Mouse (Mus musculus) small intestine, adult 2 months (tissue): ENCODE data around the gene Armcx5. TPM values are rescaled to one million over a fixed set of nuclear protein-coding genes. Genes with fewer than 3 reads are reported as not detected.
"Not testable (repeated sequence)": the region's sequence is repeated elsewhere in the genome, so short reads cannot be mapped to it uniquely, and the experiment has no call there.

ENCODE experiments used
- H3K27ac ChIP-seq: fragments of 200-500 bp; 2 replicates; pipeline ENCODE4 v1.5.1; 2012; ENCODE audit warnings: low read depth, low read length, control low read depth, inconsistent platforms; ENCODE audit not compliant: insufficient read depth
- H3K27me3 ChIP-seq: fragments of 200-500 bp; 2 replicates; pipeline ENCODE4 v1.6.1; 2012; ENCODE audit warnings: mild to moderate bottlenecking, moderate library complexity, low read length, inconsistent platforms; ENCODE audit not compliant: control insufficient read depth, insufficient read depth
- H3K36me3 ChIP-seq: fragments of 200-500 bp; 2 replicates; pipeline ENCODE4 v1.6.1; 2012; ENCODE audit warnings: mild to moderate bottlenecking, low read length, control low read depth, inconsistent platforms; ENCODE audit not compliant: control insufficient read depth, insufficient read depth
- H3K4me1 ChIP-seq: fragments of 200-500 bp; 2 replicates; pipeline ENCODE4 v1.6.1; 2012; ENCODE audit warnings: low read length, inconsistent platforms, mixed read lengths; ENCODE audit not compliant: control insufficient read depth, insufficient read depth, insufficient read length
- H3K4me3 ChIP-seq: fragments of 200-500 bp; 2 replicates; pipeline ENCODE4 v1.5.1; 2012; ENCODE audit warnings: low read depth, mild to moderate bottlenecking, control low read depth, inconsistent platforms, low read length, moderate library complexity
- CTCF ChIP-seq: fragments of 200-500 bp; IDR thresholded peaks from 2 replicates; pipeline ENCODE4 v1.5.1; 2012; ENCODE audit warnings: low read depth, mild to moderate bottlenecking, control low read depth, inconsistent platforms, low read length, moderate library complexity, mixed read lengths; ENCODE audit not compliant: insufficient replicate concordance, insufficient read length; ENCODE audit errors: extremely low read depth
- POLR2A ChIP-seq: fragments of 200-500 bp; IDR thresholded peaks from 2 replicates; pipeline ENCODE4 v1.6.1; 2012; ENCODE audit warnings: low read depth, mild to moderate bottlenecking, control low read depth, inconsistent platforms, low read length, moderate library complexity
- WGBS: fragments of 180-500 bp; shearing (Covaris S2); methylation state at CpG from one replicate; pipeline ENCODE4 v1.1.7; 2018; 5-methylcytosine and 5-hydroxymethylcytosine counted together
- polyA plus RNA-seq: library from polyadenylated mRNA; depleted of rRNA; stranded (reverse); fragments of >200 nt; gene quantifications from 2 replicates; pipeline ENCODE4 v1.2.3, GENCODE M21; 2012; rRNA removed

Armcx5 gene
- polyA plus RNA-seq, 1 experiment = not detected

DNA sequence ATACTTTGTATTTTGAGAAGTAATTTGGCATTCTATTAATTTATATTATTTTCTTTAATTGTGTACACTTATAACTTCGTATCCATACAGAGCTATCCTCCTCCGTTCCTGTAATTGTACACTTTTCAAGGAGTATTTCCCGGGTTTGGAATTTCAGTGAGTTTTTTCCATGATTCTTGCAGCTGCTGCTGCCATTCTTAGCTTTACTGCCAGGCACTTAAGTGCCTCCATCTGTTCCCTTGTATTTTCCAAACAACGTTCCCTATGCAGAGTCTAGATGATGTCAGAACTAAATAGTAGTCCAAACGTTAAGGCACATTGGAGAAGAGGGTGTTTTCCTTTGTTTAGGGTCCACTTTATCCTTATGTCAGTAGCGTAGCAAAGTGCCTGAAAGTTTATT is 49.8 kb downstream of the Armcx5 start:
- Histone ChIP-seq H3K4me1 (no peaks in the 10 kb centered on the region), H3K4me3 (no peak overlapping the region), H3K27ac (no peak overlapping the region), H3K27me3 (no peaks in the 10 kb centered on the region), H3K36me3 (no peaks in the 10 kb centered on the region)
- WGBS = 82% methylated on average over 6 of the region's 6 CpGs
- no peak for TF ChIP-seq POLR2A
- TF ChIP-seq CTCF = no peak

DNA sequence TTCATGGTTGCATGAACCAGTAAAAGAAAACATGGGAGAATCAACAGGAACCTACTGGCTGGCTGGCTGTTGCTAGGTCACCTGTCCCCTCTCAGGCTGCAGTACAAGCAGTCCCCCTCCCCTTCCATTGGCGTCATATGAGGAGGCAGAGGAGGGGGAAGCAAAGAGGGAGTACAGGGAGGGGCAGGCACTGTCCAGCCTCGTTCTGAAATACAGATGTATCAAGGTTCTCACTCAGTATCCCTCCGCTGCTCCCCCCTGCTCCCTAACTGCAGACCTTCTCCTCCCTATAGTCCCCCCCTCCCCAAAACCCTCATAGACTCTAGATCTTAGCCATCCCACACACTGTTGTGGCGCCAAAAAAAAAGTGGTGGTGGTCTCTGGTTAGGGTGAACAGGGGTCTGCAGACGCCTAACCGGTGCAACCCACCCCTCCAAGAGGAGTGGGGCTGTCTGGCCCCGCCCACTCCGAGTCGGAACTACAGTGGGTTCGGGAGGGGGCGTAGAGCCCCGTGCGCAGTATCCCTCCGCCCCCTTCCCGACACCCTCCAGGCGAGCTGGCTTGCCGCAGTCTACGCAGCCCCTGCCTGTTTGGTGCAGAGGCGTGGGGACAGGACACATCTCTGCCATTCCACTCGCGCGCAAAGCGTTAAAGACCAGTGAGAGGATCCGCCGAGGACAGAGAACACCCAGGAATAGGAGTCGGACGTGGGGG is 53.2 kb downstream of the Armcx5 start:
- not testable (repeated sequence) for H3K36me3 ChIP-seq, H3K27me3 ChIP-seq, H3K4me1 ChIP-seq, H3K27ac ChIP-seq
- 14% methylated on average over 27 of the region's 27 CpGs for WGBS
- H3K4me3 ChIP-seq = peak overlapping the region; percentile 54

DNA sequence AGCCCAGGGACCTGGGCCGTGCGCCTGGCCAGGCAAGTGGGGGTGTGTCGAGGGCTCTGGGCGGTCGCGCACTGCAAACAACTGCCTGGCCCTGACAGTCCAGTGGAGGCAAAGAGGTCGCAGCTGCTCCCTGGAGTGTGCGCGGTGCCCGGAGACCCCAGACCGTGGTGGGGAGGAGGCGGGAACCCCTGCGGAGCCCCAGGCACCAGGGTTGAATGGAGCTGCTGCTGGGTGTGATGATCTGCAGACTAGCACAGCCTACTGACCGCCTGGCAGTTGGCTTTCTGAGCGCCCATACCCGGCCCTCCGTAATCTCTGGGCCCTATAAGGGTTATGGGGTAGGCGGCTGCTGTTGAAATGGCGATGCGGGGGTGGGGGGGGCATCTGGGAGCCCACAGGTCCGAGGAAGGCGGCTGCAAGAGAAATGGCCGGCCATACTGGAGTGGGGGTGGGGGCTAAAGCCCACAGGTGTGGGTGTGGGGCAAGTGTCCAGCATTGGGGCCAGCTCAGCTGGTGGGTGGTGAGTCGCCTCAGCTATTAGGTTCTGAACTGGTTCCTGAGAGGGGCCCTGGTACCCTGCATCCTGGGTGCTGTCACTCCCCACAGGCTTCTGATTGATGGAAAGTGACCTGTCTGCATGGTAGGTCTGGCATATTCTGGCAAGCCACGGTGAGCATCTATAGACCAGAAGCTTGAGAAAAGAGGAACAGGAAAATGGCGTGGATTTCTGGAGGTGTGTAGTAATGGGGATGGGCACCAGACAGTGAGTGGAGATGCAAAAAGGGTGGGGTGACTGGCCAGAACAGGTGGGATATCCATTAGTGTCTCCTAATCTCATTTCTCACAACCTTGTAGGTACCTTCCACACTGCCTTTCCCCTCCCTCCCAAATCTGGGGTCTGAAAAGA is 54.0 kb downstream of the Armcx5 start:
- H3K27me3 ChIP-seq, H3K36me3 ChIP-seq, H3K27ac ChIP-seq, H3K4me1 ChIP-seq: not testable (repeated sequence)
- WGBS = 13% methylated on average over 26 of the region's 26 CpGs
- H3K4me3 ChIP-seq = peak overlapping the region; percentile 54

Other genes starting within 250 kb of the Armcx5 start
- not detected in 2 replicates for gene AV320801, start 248.1 kb upstream of the Armcx5 start, polyA plus RNA-seq
- gene Nxf7, start 144.0 kb upstream of the Armcx5 start, polyA plus RNA-seq = 0.25 and 0.43 TPM in 2 replicates
- gene Prame, start 115.0 kb upstream of the Armcx5 start, polyA plus RNA-seq = not detected in 2 replicates
- gene Tcp11x2, start 48.9 kb upstream of the Armcx5 start, polyA plus RNA-seq = not detected in 2 replicates
- gene Tmsb15a, start 17.5 kb upstream of the Armcx5 start, polyA plus RNA-seq = not detected in 2 replicates
- 1.4 and 2.6 TPM in 2 replicates for gene Gprasp1, start within 50 bp of the Armcx5 start, polyA plus RNA-seq
- gene Bhlhb9, start 54.9 kb downstream of the Armcx5 start, polyA plus RNA-seq = 0.13 and 0.52 TPM in 2 replicates
- 0.58 and 1.1 TPM in 2 replicates for gene Gprasp2, start 96.3 kb downstream of the Armcx5 start, polyA plus RNA-seq